Mouse (Mus musculus) hindbrain, embryonic 14.5 days (tissue): ENCODE measurements around the gene Mkrn2os. TPM values are rescaled to one million over a fixed set of nuclear protein-coding genes. Genes with fewer than 3 reads are reported as not detected.

Experiments used
- ATAC-seq: fragments of 200-750 bp; cut with Nextera tagmentation; 2 replicates; pipeline ENCODE4 v1.8.0; 2017; ENCODE audit warnings: moderate number of reproducible peaks, mild to moderate bottlenecking, moderate TSS enrichment, moderate library complexity; ENCODE audit not compliant: low FRiP score
- DNase-seq: peaks from one replicate; pipeline ENCODE4 v3.0.0-alpha.2; 2015; ENCODE audit warnings: low spot score
- H3K27ac ChIP-seq: fragments of 300-500 bp; sonication (generic); 2 replicates; pipeline ENCODE4 v1.5.1; 2014; ENCODE audit warnings: mild to moderate bottlenecking, moderate library complexity
- H3K27me3 ChIP-seq: fragments of 300-500 bp; sonication (generic); 2 replicates; pipeline ENCODE4 v1.6.1; 2014; ENCODE audit warnings: mild to moderate bottlenecking, low read length, mixed read lengths; ENCODE audit not compliant: control insufficient read depth, insufficient read depth
- H3K36me3 ChIP-seq: fragments of 300-500 bp; sonication (generic); replicated peaks from 2 replicates; pipeline ENCODE4 v1.6.1; 2014; ENCODE audit not compliant: control insufficient read depth, insufficient read depth
- H3K4me1 ChIP-seq: fragments of 300-500 bp; sonication (generic); replicated peaks from 2 replicates; pipeline ENCODE4 v1.6.1; 2014; ENCODE audit warnings: antibody characterized with exemption, low read length, mixed read lengths; ENCODE audit not compliant: control insufficient read depth, insufficient read depth
- H3K4me2 ChIP-seq: fragments of 300-500 bp; sonication (generic); replicated peaks from 2 replicates; pipeline ENCODE4 v1.6.1; 2014; ENCODE audit warnings: mild to moderate bottlenecking, moderate library complexity
- H3K4me3 ChIP-seq: fragments of 300-500 bp; sonication (generic); replicated peaks from 2 replicates; pipeline ENCODE4 v1.5.1; 2014; ENCODE audit warnings: mild to moderate bottlenecking, low read length
- H3K9ac ChIP-seq: fragments of 300-500 bp; sonication (generic); 2 replicates; pipeline ENCODE4 v1.6.1; 2014
- H3K9me3 ChIP-seq: fragments of 300-500 bp; sonication (generic); 2 replicates; pipeline ENCODE4 v1.6.1; 2016; ENCODE audit warnings: low read length; ENCODE audit not compliant: control insufficient read depth
- WGBS: fragments of 180-500 bp; shearing (Covaris S2); extraction: QIAGEN DNeasy Blood & Tissue Kit; methylation state at CpG from one replicate; pipeline ENCODE4 v1.1.7; 2014; 5-methylcytosine and 5-hydroxymethylcytosine counted together
- polyA plus RNA-seq: library from polyadenylated mRNA; unstranded; fragments of >200 nt; fragmentation: Nextera tagmentation; extraction: Ambion mirVana; gene quantifications from 2 replicates; pipeline ENCODE4 v1.2.1, GENCODE M21; 2014

The Mkrn2os gene
- polyA plus RNA-seq, 1 experiment from 2014 or later, result 0.43 TPM

GRCm38 (mm10) chr6:115586321-115586720 is 6.1 kb downstream of the Mkrn2os start:
- 0 out of 2 replicates have a peak, but pooled peaks cover 8% of the 10 kb centered on the region for H3K36me3 ChIP-seq
- WGBS, result 89% methylated on average over 10 of the region's 10 CpGs
- no peaks in the 10 kb centered on the region for H3K9me3 ChIP-seq
- no peak overlapping the region for H3K4me3 ChIP-seq
- ATAC-seq (no peak), DNase-seq (no peak)
- H3K4me2 ChIP-seq, result no peak overlapping the region
- H3K4me1 ChIP-seq, result no peaks in the 10 kb centered on the region
- no peak overlapping the region for H3K9ac ChIP-seq
- no peak overlapping the region for H3K27ac ChIP-seq
- H3K27me3 ChIP-seq, result no peaks in the 10 kb centered on the region

GRCm38 (mm10) chr6:115584176-115584575 is 8.2 kb downstream of the Mkrn2os start:
- Histone ChIP-seq H3K4me3 (no peak overlapping the region), H3K4me1 (no peaks in the 10 kb centered on the region), H3K27ac (no peak overlapping the region), H3K36me3 (peaks cover 24% of the 10 kb centered on the region), H3K9ac (no peak overlapping the region), H3K9me3 (no peaks in the 10 kb centered on the region), H3K4me2 (no peak overlapping the region), H3K27me3 (no peaks in the 10 kb centered on the region)
- DNase-seq (no peak), ATAC-seq (no peak)
- 81% methylated on average over 3 of the region's 3 CpGs for WGBS

GRCm38 (mm10) chr6:115583430-115584125 is 8.8 kb downstream of the Mkrn2os start:
- Histone ChIP-seq H3K4me3 (no peak overlapping the region), H3K4me2 (no peak overlapping the region)
- WGBS, result 78% methylated on average over 6 of the region's 6 CpGs

GRCm38 (mm10) chr6:115582328-115583115 is 9.9 kb downstream of the Mkrn2os start:
- H3K9me3 ChIP-seq, result no peaks in the 10 kb centered on the region
- DNase-seq (no peak), ATAC-seq (no peak)
- H3K4me2 ChIP-seq, result no peak overlapping the region
- peaks cover 39% of the 10 kb centered on the region for H3K36me3 ChIP-seq
- no peaks in the 10 kb centered on the region for H3K4me1 ChIP-seq
- H3K27me3 ChIP-seq, result no peaks in the 10 kb centered on the region
- no peak overlapping the region for H3K27ac ChIP-seq
- no peak overlapping the region for H3K9ac ChIP-seq
- WGBS, result 85% methylated on average over 10 of the region's 10 CpGs
- no peak overlapping the region for H3K4me3 ChIP-seq

More at GRCm38 (mm10) chr6:115583430-115584125, 8.8 kb downstream of the Mkrn2os start:
- DNase-seq (no peak), ATAC-seq (no peak)
- Histone ChIP-seq H3K27me3 (no peaks in the 10 kb centered on the region), H3K9me3 (no peaks in the 10 kb centered on the region), H3K4me1 (no peaks in the 10 kb centered on the region), H3K36me3 (peaks cover 29% of the 10 kb centered on the region), H3K27ac (no peak overlapping the region), H3K9ac (no peak overlapping the region)

- WGBS, result 88% methylated on average over 3 of the region's 3 CpGs
- Histone ChIP-seq H3K9me3 (no peaks in the 10 kb centered on the region), H3K4me3 (no peak overlapping the region), H3K27me3 (no peaks in the 10 kb centered on the region), H3K36me3 (peaks cover 56% of the 10 kb centered on the region), H3K4me2 (no peak overlapping the region), H3K4me1 (no peaks in the 10 kb centered on the region), H3K27ac (no peak overlapping the region), H3K9ac (no peak overlapping the region)
- no peak for DNase-seq
- ATAC-seq, result no peak
Observed at GRCm38 (mm10) chr6:115580810-115581209, 11.6 kb downstream of the Mkrn2os start.

GRCm38 (mm10) chr6:115577941-115578340 is 14.4 kb downstream of the Mkrn2os start:
- WGBS, result 93% methylated on average over 9 of the region's 9 CpGs
- H3K4me2 ChIP-seq, result no peak overlapping the region
- DNase-seq, result no peak
- no peak overlapping the region for H3K9ac ChIP-seq
- no peaks in the 10 kb centered on the region for H3K27me3 ChIP-seq
- no peak overlapping the region for H3K27ac ChIP-seq
- no peaks in the 10 kb centered on the region for H3K4me1 ChIP-seq
- H3K36me3 ChIP-seq, result peaks cover 77% of the 10 kb centered on the region
- no peak overlapping the region for H3K4me3 ChIP-seq
- no peak for ATAC-seq
- H3K9me3 ChIP-seq, result no peaks in the 10 kb centered on the region

GRCm38 (mm10) chr6:115577407-115577806 is 15.0 kb downstream of the Mkrn2os start:
- H3K27ac ChIP-seq, result no peak overlapping the region
- no peaks in the 10 kb centered on the region for H3K4me1 ChIP-seq
- ATAC-seq, result no peak
- no peak overlapping the region for H3K4me3 ChIP-seq
- H3K4me2 ChIP-seq, result no peak overlapping the region
- no peak for DNase-seq
- H3K27me3 ChIP-seq, result no peaks in the 10 kb centered on the region
- 87% methylated on average over 5 of the region's 5 CpGs for WGBS
- H3K9me3 ChIP-seq, result no peaks in the 10 kb centered on the region
- peaks cover 81% of the 10 kb centered on the region for H3K36me3 ChIP-seq
- no peak overlapping the region for H3K9ac ChIP-seq

- ATAC-seq (no peak), DNase-seq (no peak)
- Histone ChIP-seq H3K36me3 (peaks cover 89% of the 10 kb centered on the region), H3K9me3 (no peaks in the 10 kb centered on the region), H3K27me3 (no peaks in the 10 kb centered on the region), H3K4me3 (no peak overlapping the region), H3K4me1 (no peaks in the 10 kb centered on the region), H3K9ac (no peak overlapping the region), H3K27ac (no peak overlapping the region), H3K4me2 (no peak overlapping the region)
- WGBS, result 93% methylated on average over 7 of the region's 7 CpGs
Observed at GRCm38 (mm10) chr6:115574171-115574570, 18.2 kb downstream of the Mkrn2os start.

- 98% methylated on average over 6 of the region's 6 CpGs for WGBS
- peaks cover 93% of the 10 kb centered on the region for H3K36me3 ChIP-seq
Observed at GRCm38 (mm10) chr6:115565479-115566045, 26.8 kb downstream of the Mkrn2os start.

More at GRCm38 (mm10) chr6:115565479-115566045, 26.8 kb downstream of the Mkrn2os start:
- Histone ChIP-seq H3K4me3 (no peak overlapping the region), H3K9me3 (no peaks in the 10 kb centered on the region), H3K27me3 (no peaks in the 10 kb centered on the region), H3K27ac (no peak overlapping the region), H3K4me2 (no peak overlapping the region), H3K9ac (no peak overlapping the region), H3K4me1 (no peaks in the 10 kb centered on the region)
- DNase-seq (no peak), ATAC-seq (no peak)
